Mouse (Mus musculus) right cerebral cortex, adult 2 months (tissue): ENCODE data around the gene Slc24a4.
A peak's percentile ranks its signal among the peaks of the same experiment; 100 is the strongest.
"Not testable (repeated sequence)": the region's sequence is repeated elsewhere in the genome, so short reads cannot be mapped to it uniquely, and the experiment has no call there.

Experiments used
- DNase-seq, 2 experiments: peaks; one replicate each; pipeline ENCODE4 v3.0.0; 2021 to 2022; ENCODE audit warnings: low spot score in 2 of 2

Slc24a4 gene

GRCm38 (mm10) chr12:102166691-102167261 is 38.2 kb downstream of the Slc24a4 start:
- no peak for DNase-seq

- DNase-seq: no peak
Measured at GRCm38 (mm10) chr12:102167302-102167701, 38.8 kb downstream of the Slc24a4 start.

- DNase-seq: no peak
Measured at GRCm38 (mm10) chr12:102172746-102173145, 44.2 kb downstream of the Slc24a4 start.

- no peak for DNase-seq
Measured at GRCm38 (mm10) chr12:102173345-102173744, 44.8 kb downstream of the Slc24a4 start.

GRCm38 (mm10) chr12:102180371-102181074 is 52.0 kb downstream of the Slc24a4 start:
- no peak for DNase-seq

GRCm38 (mm10) chr12:102181799-102182357 is 53.3 kb downstream of the Slc24a4 start:
- DNase-seq: peak in 1 of 2 experiments; percentile 49

- DNase-seq: no peak
Measured at GRCm38 (mm10) chr12:102182621-102183020, 54.1 kb downstream of the Slc24a4 start.

- no peak for DNase-seq
Measured at GRCm38 (mm10) chr12:102183201-102183600, 54.7 kb downstream of the Slc24a4 start.

GRCm38 (mm10) chr12:102190820-102191219 is 62.3 kb downstream of the Slc24a4 start:
- DNase-seq: peak; percentile 76 to 81

GRCm38 (mm10) chr12:102201516-102201915 is 73.0 kb downstream of the Slc24a4 start:
- peak in 1 of 2 experiments; percentile 20 for DNase-seq

GRCm38 (mm10) chr12:102202901-102203300 is 74.4 kb downstream of the Slc24a4 start:
- DNase-seq: no peak

- no peak for DNase-seq
Measured at GRCm38 (mm10) chr12:102206471-102206870, 77.9 kb downstream of the Slc24a4 start.

GRCm38 (mm10) chr12:102207245-102207644 is 78.7 kb downstream of the Slc24a4 start:
- DNase-seq: no peak

- no peak for DNase-seq
Measured at GRCm38 (mm10) chr12:102210801-102211200, 82.3 kb downstream of the Slc24a4 start.

GRCm38 (mm10) chr12:102223404-102223803 is 94.9 kb downstream of the Slc24a4 start:
- no peak for DNase-seq

- not testable (repeated sequence) for DNase-seq
Measured at GRCm38 (mm10) chr12:102224112-102224511, 95.6 kb downstream of the Slc24a4 start.

GRCm38 (mm10) chr12:102225165-102225564 is 96.6 kb downstream of the Slc24a4 start:
- no peak for DNase-seq

- no peak for DNase-seq
Measured at GRCm38 (mm10) chr12:102235551-102235950, 107.0 kb downstream of the Slc24a4 start.

GRCm38 (mm10) chr12:102236317-102236716 is 107.8 kb downstream of the Slc24a4 start:
- no peak for DNase-seq

GRCm38 (mm10) chr12:102242076-102242722 is 113.7 kb downstream of the Slc24a4 start:
- peak in 1 of 2 experiments; percentile 10 for DNase-seq

GRCm38 (mm10) chr12:102243915-102244314 is 115.4 kb downstream of the Slc24a4 start:
- DNase-seq: no peak

GRCm38 (mm10) chr12:102246226-102246625 is 117.7 kb downstream of the Slc24a4 start:
- no peak for DNase-seq
